Mouse (Mus musculus) megakaryocyte-erythroid progenitor cell, adult 5-6 weeks (primary cell): ENCODE results near the gene Ly6f. TPM values are rescaled to one million over a fixed set of nuclear protein-coding genes. Genes with fewer than 3 reads are reported as not detected.

Experiments used
- ATAC-seq: replicated peaks from 2 replicates; pipeline ENCODE4 v1.8.0; 2016; ENCODE audit warnings: mild to moderate bottlenecking, inconsistent platforms; ENCODE audit not compliant: severe bottlenecking, poor library complexity, low FRiP score, low TSS enrichment
- total RNA-seq, 2 experiments: library from RNA; stranded (forward) in 1 of 2; stranded (reverse) in 1 of 2; fragments of 200-1000, 215-1000 nt in 1 of 2; fragments of >200 nt in 1 of 2; fragmentation: Nextera tagmentation in 1 of 2; gene quantifications; 2 replicates each; pipeline ENCODE4 v1.2.3; 2014 to 2017

The Ly6f gene
- total RNA-seq, 2 experiments from 2014 or later, result not detected

GRCm38 (mm10) chr15:75309946-75310345 is 41.7 kb downstream of the Ly6f start:
- ATAC-seq, result no peak

GRCm38 (mm10) chr15:75314421-75314820 is 46.2 kb downstream of the Ly6f start:
- ATAC-seq, result no peak

GRCm38 (mm10) chr15:75317255-75317654 is 49.0 kb downstream of the Ly6f start:
- ATAC-seq, result no peak

GRCm38 (mm10) chr15:75318584-75318983 is 50.4 kb downstream of the Ly6f start:
- no peak for ATAC-seq

- ATAC-seq, result no peak
These were observed 51.9 kb downstream of the Ly6f start for GRCm38 (mm10) chr15:75320104-75320503.

Other genes starting within 250 kb of the Ly6f start
- gene Ly6c1, start 219.6 kb upstream of the Ly6f start, total RNA-seq (2014; fragmentation: Nextera tagmentation), result not detected in 2 replicates
- gene Ly6c1, start 219.6 kb upstream of the Ly6f start, total RNA-seq (2017), result not detected in 2 replicates
- gene Ly6c2, start 156.5 kb upstream of the Ly6f start, total RNA-seq (2014; fragmentation: Nextera tagmentation), result 21.0 TPM in 1 of 2 replicates, not detected in the other
- 0.14 TPM in 1 of 2 replicates, not detected in the other for gene Ly6c2, start 156.5 kb upstream of the Ly6f start, total RNA-seq (2017)
- gene Ly6g, start 113.2 kb upstream of the Ly6f start, total RNA-seq (2014; fragmentation: Nextera tagmentation), result not detected in 2 replicates
- 1.4 TPM in 1 of 2 replicates, not detected in the other for gene Ly6g, start 113.2 kb upstream of the Ly6f start, total RNA-seq (2017)
- not detected in 2 replicates for gene BC025446, start 52.0 kb upstream of the Ly6f start, total RNA-seq (2014; fragmentation: Nextera tagmentation)
- gene BC025446, start 52.0 kb upstream of the Ly6f start, total RNA-seq (2017), result not detected in 2 replicates